Mouse (Mus musculus) C2C12 (cell line): ENCODE measurements around the gene Palmd.

Source experiments
- CEBPB ChIP-seq: IDR thresholded peaks from one replicate; pipeline ENCODE4 v1.6.1; 2011; ENCODE audit warnings: low read depth, mild to moderate bottlenecking, control low read depth, moderate library complexity
- CTCF ChIP-seq: IDR thresholded peaks from one replicate; pipeline ENCODE4 v1.5.1; 2011; ENCODE audit not compliant: control insufficient read depth, insufficient read depth, insufficient read length
- FOSL1 ChIP-seq: IDR thresholded peaks from one replicate; pipeline ENCODE4 v1.8.0; 2011; ENCODE audit warnings: mild to moderate bottlenecking, low read length; ENCODE audit not compliant: poor library complexity, insufficient read depth, severe bottlenecking
- MYOG ChIP-seq: IDR thresholded peaks from one replicate; pipeline ENCODE4 v1.6.1; 2011; ENCODE audit not compliant: control insufficient read depth, insufficient read length; ENCODE audit errors: extremely low read depth
- USF1 ChIP-seq: IDR thresholded peaks from one replicate; pipeline ENCODE4 v1.6.1; 2011; ENCODE audit warnings: low read depth, mild to moderate bottlenecking, control low read depth, moderate library complexity

GRCm38 (mm10) chr3:116904158-116904557 lies 64.6 kb downstream of the Palmd start:
- TF ChIP-seq CTCF, result peak; percentile 57
- no peak for TF ChIP-seq CEBPB
- no peak for TF ChIP-seq MYOG
- TF ChIP-seq USF1, result no peak
- TF ChIP-seq FOSL1, result no peak
